Mouse (Mus musculus): Measurements from ENCODE around the gene Hat1. TPM values are rescaled to one million over a fixed set of nuclear protein-coding genes. Genes with fewer than 3 reads are reported as not detected.

Hat1 gene
- total and polyA plus RNA-seq, 3 experiments: 91.6 to 292 (median 167) TPM

GRCm38 (mm10) chr2:71477787-71478186 is 89.0 kb downstream of the Hat1 start:
- Histone ChIP-seq H3K4me2 (ENCODE audit: insufficient read depth, low read depth, poor library complexity, severe bottlenecking) (no peak overlapping the region), H3K36me3 (replicated peaks in 1 of 2; ENCODE audit: control insufficient read depth in 1 of 2, insufficient read depth in 1 of 2, low read length in 1 of 2) (peaks cover 0 to 15% of the 10 kb centered on the region in 2 experiments), H3K4me1 (ENCODE audit: control insufficient read depth in 1 of 2, insufficient read depth in 2 of 2) (peaks cover 2 to 25% of the 10 kb centered on the region in 2 experiments; a peak in 3 of 4 replicates), H3K79me2 (replicated peaks; ENCODE audit: control insufficient read depth, extremely low read depth, insufficient read depth, poor library complexity, severe bottlenecking) (peaks cover 2% of the 10 kb centered on the region; the same call in 1 of the 2 replicates), H3K27me3 (replicated peaks) (no peaks in the 10 kb centered on the region), H3K27ac (ENCODE audit: insufficient read depth, low read depth) (no peak overlapping the region), H3K9me3 (replicated peaks; ENCODE audit: low read length) (peaks cover 5% of the 10 kb centered on the region), H3K4me3 (replicated peaks in 1 of 3; ENCODE audit: low read depth in 2 of 3, low read length in 2 of 3, poor library complexity in 1 of 3) (no peak overlapping the region), H3K9ac (ENCODE audit: insufficient read depth, low read depth) (no peak overlapping the region)
- dilution Hi-C loops (cut with MboI; ENCODE audit: extremely low pct_ligation_motif_present, extremely low pct_unique_long_range_greater_than_20kb, low sequenced_read_pairs) (no loop called here), in situ Hi-C loops (cut with MboI; ENCODE audit: low pct_ligation_motif_present, low pct_unique_long_range_greater_than_20kb, low sequenced_read_pairs) (no loop called here)
- DNase-seq (ENCODE audit: extremely low read depth): no peak
- no peak for TF ChIP-seq JUN (IDR thresholded peaks at IDR 0.05; ENCODE audit: insufficient read depth, low read depth, low read length)
- TF ChIP-seq CTCF (conservative IDR thresholded peaks at IDR 0.05 in 1 of 2, IDR thresholded peaks at IDR 0.05 in 1 of 2; ENCODE audit: low read depth in 2 of 2, low read length in 2 of 2): peak in 1 of 2 experiments; percentile 20; a peak in 2 of 4 replicates
- TF ChIP-seq MAFK (IDR thresholded peaks at IDR 0.05; ENCODE audit: insufficient replicate concordance, low read length): no peak
- TF ChIP-seq SMC3 (IDR thresholded peaks at IDR 0.05; ENCODE audit: low read depth, low read length): no peak

GRCm38 (mm10) chr2:71479917-71480316 is 91.2 kb downstream of the Hat1 start:
- H3K27ac ChIP-seq (ENCODE audit: insufficient read depth, low read depth): no peak overlapping the region
- no peak overlapping the region; the same call in 1 of the 2 replicates for H3K9ac ChIP-seq (ENCODE audit: insufficient read depth, low read depth)
- peaks cover 5% of the 10 kb centered on the region for H3K9me3 ChIP-seq (replicated peaks; ENCODE audit: low read length)
- peaks cover 2 to 33% of the 10 kb centered on the region in 2 experiments; a peak in 3 of 4 replicates for H3K4me1 ChIP-seq (ENCODE audit: control insufficient read depth in 1 of 2, insufficient read depth in 2 of 2)
- H3K27me3 ChIP-seq (replicated peaks): no peaks in the 10 kb centered on the region
- TF ChIP-seq RCOR1 (conservative IDR thresholded peaks at IDR 0.05; ENCODE audit: low read depth, low read length): no peak
- TF ChIP-seq MYC (IDR thresholded peaks at IDR 0.05; ENCODE audit: low read depth, low read length): no peak
- TF ChIP-seq TBP (conservative IDR thresholded peaks at IDR 0.05; ENCODE audit: low read depth, low read length): no peak
- peak; percentile 47; the same call in 1 of the 2 replicates for TF ChIP-seq EP300 (IDR thresholded peaks at IDR 0.05; ENCODE audit: low read length)
- TF ChIP-seq CTCF (conservative IDR thresholded peaks at IDR 0.05 in 1 of 2, IDR thresholded peaks at IDR 0.05 in 1 of 2; ENCODE audit: low read depth in 2 of 2, low read length in 2 of 2): no peak
- TF ChIP-seq UBTF (IDR thresholded peaks at IDR 0.05; ENCODE audit: low read depth, low read length): 0 out of 2 replicates have a peak, but pooled peaks have one; percentile 54
- no peak for TF ChIP-seq MEF2A (IDR thresholded peaks at IDR 0.05; ENCODE audit: borderline replicate concordance, low read depth, low read length)
- no peak for TF ChIP-seq CHD1 (IDR thresholded peaks at IDR 0.05; ENCODE audit: low read depth, low read length)
- TF ChIP-seq JUND (conservative IDR thresholded peaks at IDR 0.05; ENCODE audit: low read depth, low read length): no peak
- no peak for TF ChIP-seq PAX5 (IDR thresholded peaks at IDR 0.05; ENCODE audit: low read length)
- no peak for TF ChIP-seq HCFC1 (IDR thresholded peaks at IDR 0.05; ENCODE audit: low read depth, low read length)
- TF ChIP-seq MAZ (IDR thresholded peaks at IDR 0.05; ENCODE audit: low read depth, low read length): no peak
- no peak for TF ChIP-seq NRF1 (IDR thresholded peaks at IDR 0.05; ENCODE audit: low read depth, low read length)
- peak; percentile 85 for TF ChIP-seq IRF4 (IDR thresholded peaks at IDR 0.05; ENCODE audit: low read depth, low read length)
- TF ChIP-seq JUN (IDR thresholded peaks at IDR 0.05; ENCODE audit: insufficient read depth, low read depth, low read length): no peak
- TF ChIP-seq ETS1 (conservative IDR thresholded peaks at IDR 0.05; ENCODE audit: low read depth, low read length): no peak
- no peak for TF ChIP-seq SMC3 (IDR thresholded peaks at IDR 0.05; ENCODE audit: low read depth, low read length)
- TF ChIP-seq TCF12 (IDR thresholded peaks at IDR 0.05; ENCODE audit: low read depth, low read length): no peak
- no peak for TF ChIP-seq ZC3H11A (IDR thresholded peaks at IDR 0.05; ENCODE audit: low read depth, low read length)
- TF ChIP-seq ZMIZ1 (IDR thresholded peaks at IDR 0.05; ENCODE audit: low read depth, low read length): no peak
- TF ChIP-seq MXI1 (IDR thresholded peaks at IDR 0.05; ENCODE audit: low read depth, low read length): no peak
- no peak for TF ChIP-seq USF1 (IDR thresholded peaks at IDR 0.05; ENCODE audit: low read depth, low read length)
- no peak for TF ChIP-seq E2F4 (IDR thresholded peaks at IDR 0.05; ENCODE audit: insufficient replicate concordance, low read depth, low read length)
- TF ChIP-seq RAD21 (IDR thresholded peaks at IDR 0.05; ENCODE audit: low read depth, low read length): no peak
- TF ChIP-seq ELF1 (IDR thresholded peaks at IDR 0.05; ENCODE audit: low read depth, low read length): no peak
- no peak for TF ChIP-seq BHLHE40 (IDR thresholded peaks at IDR 0.05; ENCODE audit: low read depth, low read length)
- DNase-seq (ENCODE audit: extremely low read depth): peak; percentile 49
- H3K4me3 ChIP-seq (replicated peaks in 1 of 3; ENCODE audit: low read depth in 2 of 3, low read length in 2 of 3, poor library complexity in 1 of 3): no peak overlapping the region
- dilution Hi-C loops (cut with MboI; ENCODE audit: extremely low pct_ligation_motif_present, extremely low pct_unique_long_range_greater_than_20kb, low sequenced_read_pairs) (no loop called here), in situ Hi-C loops (cut with MboI; ENCODE audit: low pct_ligation_motif_present, low pct_unique_long_range_greater_than_20kb, low sequenced_read_pairs) (no loop called here)
- peaks cover 2% of the 10 kb centered on the region; the same call in 1 of the 2 replicates for H3K79me2 ChIP-seq (replicated peaks; ENCODE audit: control insufficient read depth, extremely low read depth, insufficient read depth, poor library complexity, severe bottlenecking)
- peaks cover 0 to 11% of the 10 kb centered on the region in 2 experiments for H3K36me3 ChIP-seq (replicated peaks in 1 of 2; ENCODE audit: control insufficient read depth in 1 of 2, insufficient read depth in 1 of 2, low read length in 1 of 2)
- H3K4me2 ChIP-seq (ENCODE audit: insufficient read depth, low read depth, poor library complexity, severe bottlenecking): peak overlapping the region; percentile 6
